Mouse (Mus musculus) heart, postnatal 0 days (tissue): ENCODE results near the gene Sertm1. TPM values are rescaled to one million over a fixed set of nuclear protein-coding genes. Genes with fewer than 3 reads are reported as not detected.

Source experiments
- ATAC-seq: fragments of 200-750 bp; cut with Nextera tagmentation; 2 replicates; pipeline ENCODE4 v1.8.0; 2017; ENCODE audit warnings: low read depth, moderate number of reproducible peaks, moderate library complexity; ENCODE audit not compliant: insufficient read depth
- DNase-seq: peaks from one replicate; pipeline ENCODE4 v3.0.0-alpha.2; 2016; ENCODE audit warnings: low spot score
- H3K27ac ChIP-seq: fragments of 300-500 bp; sonication (generic); 2 replicates; pipeline ENCODE4 v1.5.1; 2014; ENCODE audit warnings: low read depth, mild to moderate bottlenecking
- H3K27me3 ChIP-seq: fragments of 300-500 bp; sonication (generic); 2 replicates; pipeline ENCODE4 v1.6.1; 2014; ENCODE audit warnings: low read length, mixed read lengths; ENCODE audit not compliant: control insufficient read depth, insufficient read depth
- H3K36me3 ChIP-seq: fragments of 300-500 bp; sonication (generic); replicated peaks from 2 replicates; pipeline ENCODE4 v1.6.1; 2014; ENCODE audit warnings: low read length, mixed read lengths; ENCODE audit not compliant: control insufficient read depth, insufficient read depth
- H3K4me1 ChIP-seq: fragments of 300-500 bp; sonication (generic); 2 replicates; pipeline ENCODE4 v1.6.1; 2014; ENCODE audit warnings: antibody characterized with exemption; ENCODE audit not compliant: control insufficient read depth, insufficient read depth
- H3K4me2 ChIP-seq: fragments of 300-500 bp; sonication (generic); 2 replicates; pipeline ENCODE4 v1.6.1; 2014; ENCODE audit warnings: low read depth, mild to moderate bottlenecking, low read length, moderate library complexity
- H3K4me3 ChIP-seq: fragments of 300-500 bp; sonication (generic); 2 replicates; pipeline ENCODE4 v1.5.1; 2014; ENCODE audit warnings: low read depth, low read length
- H3K9ac ChIP-seq: fragments of 300-500 bp; sonication (generic); replicated peaks from 2 replicates; pipeline ENCODE4 v1.6.1; 2014; ENCODE audit warnings: low read depth, low read length, mixed read lengths
- H3K9me3 ChIP-seq: fragments of 300-500 bp; sonication (generic); replicated peaks from 2 replicates; pipeline ENCODE4 v1.6.1; 2016; ENCODE audit warnings: low read length; ENCODE audit not compliant: control insufficient read depth
- CTCF ChIP-seq: IDR thresholded peaks from 2 replicates; pipeline ENCODE4 v1.5.1; 2016; ENCODE audit warnings: antibody characterized with exemption, control low read depth, low read depth
- EP300 ChIP-seq: IDR thresholded peaks from 2 replicates; pipeline ENCODE4 v1.6.1; 2016; ENCODE audit warnings: antibody characterized with exemption, low read depth
- WGBS: fragments of 180-500 bp; shearing (Covaris S2); extraction: QIAGEN DNeasy Blood & Tissue Kit; methylation state at CpG from one replicate; pipeline ENCODE4 v1.1.7; 2014; 5-methylcytosine and 5-hydroxymethylcytosine counted together
- polyA plus RNA-seq: library from polyadenylated mRNA; unstranded; fragments of >200 nt; fragmentation: Nextera tagmentation; extraction: Ambion mirVana; gene quantifications from 2 replicates; pipeline ENCODE4 v1.2.1, GENCODE M21; 2015
- total RNA-seq: library from RNA; depleted of rRNA; stranded (reverse); fragments of >200 nt; gene quantifications from 2 replicates; pipeline ENCODE4 v1.2.3, GENCODE M21; 2014; ENCODE audit warnings: low replicate concordance; rRNA removed

The Sertm1 gene
- total RNA-seq (0.38 and 1.7 TPM in 2 replicates), polyA plus RNA-seq (0.04 and 0.11 TPM in 2 replicates)

- TF ChIP-seq EP300 (no peak), CTCF (peak; percentile 5; the same call in 1 of the 2 replicates)
- 1% methylated on average over 34 of the region's 38 CpGs for WGBS
- ATAC-seq (peak; percentile 84), DNase-seq (peak; percentile 34)
- Histone ChIP-seq H3K4me3 (peak within 1 kb of the TSS; percentile 51), H3K9me3 (no peaks in the 10 kb centered on the region), H3K27me3 (peaks cover 27% of the 10 kb centered on the region), H3K36me3 (no peaks in the 10 kb centered on the region), H3K9ac (no peak within 1 kb of the TSS), H3K4me1 (0 out of 2 replicates have a peak, but pooled peaks cover 4% of the 10 kb centered on the region), H3K27ac (no peak within 1 kb of the TSS), H3K4me2 (peak within 1 kb of the TSS; percentile 70)
Observed at GRCm38 (mm10) chr3:54915643-54916071, at the start of gene Sertm1. Gene Sertm1 (minus strand): TSS chr3:54915887.

- no peaks in the 10 kb centered on the region for H3K36me3 ChIP-seq
- no peak overlapping the region for H3K4me3 ChIP-seq
- H3K4me2 ChIP-seq, result no peak overlapping the region
- no peak overlapping the region for H3K9ac ChIP-seq
- DNase-seq, result no peak
- no peak overlapping the region for H3K27ac ChIP-seq
- H3K4me1 ChIP-seq, result no peaks in the 10 kb centered on the region
- no peak for ATAC-seq
- H3K27me3 ChIP-seq, result no peaks in the 10 kb centered on the region
- H3K9me3 ChIP-seq, result no peaks in the 10 kb centered on the region
- 69% methylated on average over 3 of the region's 3 CpGs for WGBS
- no peak for TF ChIP-seq EP300
- TF ChIP-seq CTCF, result no peak
Observed at GRCm38 (mm10) chr3:54964948-54965506, 49.3 kb upstream of the Sertm1 start.

- no peak overlapping the region for H3K4me3 ChIP-seq
- TF ChIP-seq CTCF, result no peak
- no peak for TF ChIP-seq EP300
- H3K36me3 ChIP-seq, result no peaks in the 10 kb centered on the region
Observed at GRCm38 (mm10) chr3:54943067-54943810, 27.6 kb upstream of the Sertm1 start.

GRCm38 (mm10) chr3:54934535-54934934, 18.8 kb upstream of the Sertm1 start:
- Histone ChIP-seq H3K9ac (no peak overlapping the region), H3K27ac (no peak overlapping the region), H3K4me2 (no peak overlapping the region), H3K36me3 (no peaks in the 10 kb centered on the region), H3K9me3 (no peaks in the 10 kb centered on the region), H3K4me1 (no peaks in the 10 kb centered on the region), H3K4me3 (no peak overlapping the region), H3K27me3 (no peaks in the 10 kb centered on the region)
- WGBS, result 72% methylated on average over 4 of the region's 4 CpGs
- TF ChIP-seq EP300, result no peak
- TF ChIP-seq CTCF, result no peak
- ATAC-seq (no peak), DNase-seq (no peak)

More at GRCm38 (mm10) chr3:54943067-54943810, 27.6 kb upstream of the Sertm1 start:
- Histone ChIP-seq H3K9ac (no peak overlapping the region), H3K4me1 (no peaks in the 10 kb centered on the region), H3K9me3 (no peaks in the 10 kb centered on the region), H3K4me2 (no peak overlapping the region), H3K27ac (no peak overlapping the region), H3K27me3 (no peaks in the 10 kb centered on the region)
- WGBS, result 52% methylated on average over 6 of the region's 6 CpGs
- DNase-seq (no peak), ATAC-seq (peak; percentile 11; the same call in 1 of the 2 replicates)

- no peaks in the 10 kb centered on the region for H3K27me3 ChIP-seq
- H3K4me2 ChIP-seq, result no peak overlapping the region
- H3K9ac ChIP-seq, result no peak overlapping the region
- DNase-seq (no peak), ATAC-seq (no peak)
- no peak overlapping the region for H3K27ac ChIP-seq
- no peak for TF ChIP-seq EP300
- WGBS, result 79% methylated on average over 4 of the region's 4 CpGs
- H3K4me3 ChIP-seq, result no peak overlapping the region
- no peaks in the 10 kb centered on the region for H3K9me3 ChIP-seq
- H3K4me1 ChIP-seq, result no peaks in the 10 kb centered on the region
- no peaks in the 10 kb centered on the region for H3K36me3 ChIP-seq
Observed at GRCm38 (mm10) chr3:54932599-54932998, 16.9 kb upstream of the Sertm1 start.
